Mouse (Mus musculus): Measurements from ENCODE around the gene Usp3.

The Usp3 gene

DNA sequence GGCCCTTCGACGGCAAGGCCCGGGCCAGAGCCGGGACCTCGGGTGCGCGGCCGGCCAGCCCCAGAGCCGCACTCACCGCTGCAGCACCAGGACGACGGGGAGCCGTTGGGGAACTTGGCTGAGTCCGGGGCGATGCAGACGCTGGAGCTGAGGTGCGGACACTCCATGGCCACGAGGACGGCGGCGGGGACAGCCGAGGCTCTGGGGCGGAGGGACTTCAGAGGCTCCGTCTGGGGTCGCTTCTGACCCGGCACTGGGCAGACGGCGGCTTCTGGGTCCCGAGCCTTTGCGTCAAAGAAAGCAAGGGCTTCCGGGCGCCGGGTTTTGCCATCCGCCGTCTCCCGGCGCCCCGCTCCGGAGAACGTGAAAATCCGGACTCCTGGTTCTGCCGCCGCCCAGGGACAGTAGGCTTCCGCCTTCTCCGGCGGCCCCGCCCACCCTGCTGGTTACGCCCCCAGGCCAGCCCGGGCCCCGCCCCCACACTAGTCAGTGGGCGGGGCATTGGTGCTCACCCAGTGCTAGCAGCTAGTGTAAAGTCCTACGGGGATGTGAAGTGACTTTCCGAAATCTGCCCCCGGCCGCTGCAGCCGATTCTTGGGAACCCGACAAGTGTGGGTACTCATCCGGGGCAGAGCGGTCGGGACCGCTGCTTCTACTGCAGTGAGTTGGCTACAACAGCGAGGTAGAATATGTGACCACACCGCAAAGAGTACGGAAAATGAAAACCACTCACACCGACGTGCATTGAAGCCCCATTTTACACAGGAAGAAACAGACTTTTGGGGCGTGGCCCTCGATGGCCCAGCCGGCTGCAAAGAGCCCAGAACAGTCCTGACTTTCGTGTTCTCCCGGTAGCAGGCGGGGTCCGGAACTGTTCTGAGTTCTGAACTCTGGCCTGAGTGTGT, at the start of gene Usp3:
Usp3 (minus strand) TSS at position 435 of the 905 bp plus-strand sequence.
- peak; percentile 95 for DNase-seq

- DNase-seq: no peak
These were observed 47.5 kb upstream of the Usp3 start for GRCm38 (mm10) chr9:66640491-66640890.

- DNase-seq: no peak
These were observed 46.7 kb upstream of the Usp3 start for GRCm38 (mm10) chr9:66639626-66640025.

GRCm38 (mm10) chr9:66632441-66632840, 39.5 kb upstream of the Usp3 start:
- DNase-seq: no peak

GRCm38 (mm10) chr9:66630931-66631330, 38.0 kb upstream of the Usp3 start:
- DNase-seq: no peak

DNA sequence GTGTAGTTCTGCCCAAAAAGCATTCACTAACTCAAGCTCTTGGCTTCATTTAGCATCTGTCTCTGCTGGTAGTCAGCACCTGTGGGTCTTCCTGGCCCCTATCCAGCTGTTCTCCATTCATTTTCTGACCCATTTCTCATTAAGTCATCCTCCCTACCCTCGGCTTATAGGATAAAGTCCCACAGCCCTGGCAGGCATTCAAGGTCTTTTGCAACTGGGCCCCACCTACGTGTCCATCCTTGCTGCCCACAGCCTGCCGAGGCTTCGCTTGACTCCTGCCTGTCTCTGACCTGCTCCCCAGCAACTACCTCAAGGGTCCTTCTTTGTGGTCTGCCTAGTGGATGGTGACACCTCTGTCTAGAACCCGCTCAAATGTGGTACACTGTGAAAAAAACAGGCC, 33.7 kb upstream of the Usp3 start:
- DNase-seq: no peak

GRCm38 (mm10) chr9:66625974-66626530, 33.1 kb upstream of the Usp3 start:
- no peak for DNase-seq

- no peak for DNase-seq
These were observed 31.9 kb upstream of the Usp3 start for GRCm38 (mm10) chr9:66624873-66625272.

- no peak for DNase-seq
These were observed 30.7 kb upstream of the Usp3 start for GRCm38 (mm10) chr9:66623627-66624026.

DNA sequence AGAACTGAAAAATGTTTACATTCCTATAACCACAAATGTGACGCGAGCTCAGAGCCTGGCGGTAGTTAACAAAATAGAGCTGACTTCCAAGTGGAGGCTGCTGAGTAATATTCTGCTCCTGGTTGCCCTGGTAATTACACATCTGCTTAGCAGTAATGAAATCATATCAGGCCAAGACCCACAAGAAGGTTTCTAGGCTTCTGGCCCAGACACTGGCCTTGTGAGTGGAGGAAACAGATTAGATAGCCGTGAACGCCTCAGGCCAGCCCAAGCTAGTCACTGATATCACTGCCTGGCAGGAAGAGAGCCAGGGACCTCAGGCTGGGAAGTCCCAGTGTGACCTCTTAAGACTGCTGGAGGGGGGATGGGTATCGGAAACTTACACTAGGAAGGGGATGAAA, 27.6 kb upstream of the Usp3 start:
- no peak for DNase-seq

- no peak for DNase-seq
These were observed 27.1 kb upstream of the Usp3 start for GRCm38 (mm10) chr9:66620055-66620454.

DNA sequence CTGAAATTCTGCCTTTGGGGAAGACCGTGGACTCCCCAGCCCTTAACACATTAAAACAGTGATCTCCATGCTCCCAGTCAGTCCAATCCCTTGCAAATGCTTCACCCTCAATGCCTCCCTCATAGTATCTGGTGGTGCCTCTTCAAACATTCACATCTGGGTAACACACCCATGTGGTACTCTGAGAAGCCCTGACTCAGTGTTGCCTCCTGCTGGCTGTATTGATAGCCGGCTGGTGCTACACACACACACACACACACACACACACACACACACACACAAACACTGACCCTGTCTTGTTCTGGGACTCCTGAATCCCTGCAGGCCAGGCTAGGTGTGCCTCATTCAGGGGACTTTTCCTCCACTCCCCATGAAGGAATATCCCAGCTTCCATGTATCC, 24.9 kb upstream of the Usp3 start:
- DNase-seq: no peak

DNA sequence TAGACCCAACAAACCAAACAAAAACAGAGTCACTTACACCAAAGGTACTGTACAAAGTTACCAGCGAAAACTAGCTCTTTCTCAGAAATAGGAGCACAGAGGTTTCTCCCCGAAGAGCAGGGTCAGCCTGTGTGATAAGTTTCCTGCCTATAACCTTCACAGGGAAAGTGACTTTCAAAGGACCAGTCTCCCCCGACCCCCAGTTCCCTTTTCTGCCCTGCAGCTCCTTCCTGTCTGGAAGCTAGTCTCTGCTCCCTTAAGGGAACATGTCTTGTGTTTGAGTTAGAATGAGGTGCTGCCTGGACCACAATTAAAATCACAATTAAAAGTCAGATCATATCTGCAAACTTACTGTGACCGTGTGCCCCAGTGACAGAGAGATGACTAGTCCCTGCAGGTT, 23.9 kb upstream of the Usp3 start:
- DNase-seq: no peak

- DNase-seq: no peak
These were observed 22.2 kb upstream of the Usp3 start for GRCm38 (mm10) chr9:66615141-66615540.

- no peak for DNase-seq
These were observed 21.6 kb upstream of the Usp3 start for GRCm38 (mm10) chr9:66614547-66614946.

DNA sequence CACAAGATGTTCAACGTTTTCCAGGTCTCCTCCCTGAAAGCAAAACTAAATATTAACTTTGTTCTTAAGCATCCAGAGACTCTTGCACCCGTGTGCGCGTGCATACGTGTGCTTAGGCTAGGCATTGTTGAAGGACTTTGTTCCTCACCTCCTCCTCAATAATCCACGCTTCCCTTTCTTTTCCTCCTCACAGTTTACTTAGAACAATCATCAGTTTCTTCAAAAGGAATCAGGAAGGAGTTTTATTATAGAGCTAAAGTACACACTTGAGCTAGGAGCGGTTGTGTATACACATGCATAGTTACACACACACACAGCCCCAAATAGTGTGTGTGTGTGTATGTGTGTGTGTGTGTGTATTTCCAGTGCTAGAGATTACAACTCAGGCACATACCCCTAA, 20.7 kb upstream of the Usp3 start:
- no peak for DNase-seq

- peak; percentile 93 for DNase-seq
These were observed 18.6 kb upstream of the Usp3 start for GRCm38 (mm10) chr9:66611478-66612093.

DNA sequence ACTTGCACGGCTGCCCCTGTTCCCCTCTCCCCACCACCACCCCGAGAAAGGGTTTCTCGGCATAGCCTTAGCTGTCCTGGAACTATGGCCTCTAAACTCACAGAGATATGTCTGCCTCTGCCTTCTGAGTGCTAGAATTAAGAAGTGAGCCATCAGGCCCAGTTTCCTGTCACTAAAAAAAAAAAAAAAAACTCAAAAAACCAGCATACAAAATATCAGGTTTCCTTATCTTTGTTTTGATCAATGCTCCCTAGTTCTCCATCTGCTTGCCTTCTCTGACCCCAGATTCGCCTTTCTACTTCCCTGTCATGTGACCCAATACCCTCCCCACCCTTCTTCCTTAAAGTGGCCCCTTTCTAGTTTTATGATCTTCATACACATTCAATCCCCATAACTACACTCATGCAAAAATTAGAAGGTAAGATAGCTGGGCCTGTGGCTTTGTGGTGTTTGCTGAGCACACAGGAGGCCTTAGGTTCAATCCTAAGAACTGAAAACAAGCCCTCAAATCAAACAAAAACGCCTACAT, 15.9 kb upstream of the Usp3 start:
- no peak for DNase-seq

DNA sequence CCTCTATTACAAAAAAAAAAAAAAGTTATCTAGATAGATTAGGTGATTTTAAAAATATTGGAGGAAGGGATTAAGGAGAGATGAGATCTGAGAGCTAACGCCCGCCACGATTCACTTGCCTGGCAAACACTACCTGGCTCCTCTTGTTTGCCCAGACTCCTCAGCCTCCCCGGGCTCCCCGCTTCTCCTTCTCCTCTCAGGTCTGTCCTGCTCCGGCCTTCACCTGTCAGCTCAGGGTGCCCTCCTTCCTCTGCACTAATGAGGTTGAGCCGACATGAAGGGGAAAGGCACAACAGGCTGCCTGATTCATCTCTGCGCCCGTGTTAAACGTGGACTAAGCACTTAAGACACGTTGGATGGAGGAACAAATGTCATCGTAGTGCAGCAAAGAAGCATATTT, 13.9 kb upstream of the Usp3 start:
- no peak for DNase-seq

- peak; percentile 12 for DNase-seq
These were observed 13.2 kb upstream of the Usp3 start for GRCm38 (mm10) chr9:66605876-66606750.

DNA sequence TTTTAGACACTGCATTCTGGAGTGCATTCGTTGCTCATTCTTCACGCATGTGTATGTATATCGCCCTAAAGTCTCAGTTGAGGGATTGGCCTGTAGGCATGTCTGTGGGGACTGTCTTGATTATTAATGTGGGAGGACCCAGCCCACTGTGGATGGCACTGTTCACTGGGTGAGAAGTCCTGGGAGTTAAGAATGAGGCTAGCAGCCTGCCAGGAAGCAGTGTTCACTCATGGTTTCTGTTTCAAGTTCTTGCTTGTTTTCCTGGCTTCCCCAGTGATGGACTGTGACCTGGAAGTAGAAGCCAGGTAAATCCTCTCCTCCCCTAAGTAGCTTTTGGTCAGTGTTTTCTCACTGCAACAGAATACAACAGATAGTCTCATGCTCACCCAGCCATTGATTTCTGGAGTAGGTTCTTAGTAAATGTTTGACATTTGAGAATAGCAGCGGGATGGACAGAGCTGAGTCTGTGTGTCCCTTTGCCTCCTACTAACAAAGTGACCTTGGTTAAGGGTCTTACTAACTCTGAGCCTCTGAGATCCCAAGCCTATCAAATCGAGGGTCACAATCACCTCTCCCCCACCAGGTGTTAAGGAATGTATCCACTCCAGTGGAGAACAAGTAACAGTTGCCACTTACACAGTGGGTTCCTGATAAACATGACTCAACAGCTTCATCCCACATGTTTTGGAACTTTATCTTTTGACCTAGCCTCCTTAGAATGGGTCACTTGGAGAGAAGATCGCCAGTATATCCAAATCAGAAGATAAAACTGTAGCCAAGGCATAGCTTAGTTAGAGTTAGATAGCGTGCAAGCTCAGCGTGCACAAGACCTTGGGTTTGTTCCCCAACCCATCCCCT, 11.6 kb upstream of the Usp3 start:
- DNase-seq: no peak

GRCm38 (mm10) chr9:66603907-66604306, 11.0 kb upstream of the Usp3 start:
- no peak for DNase-seq
